Mouse (Mus musculus) C2C12 (cell line): Measurements from ENCODE around the gene Mrpl49. TPM values are rescaled to one million over a fixed set of nuclear protein-coding genes. Genes with fewer than 3 reads are reported as not detected.

Experiments used
- H3K27me3 ChIP-seq: one replicate; pipeline ENCODE4 v1.6.1; 2011; ENCODE audit not compliant: control insufficient read depth, insufficient read depth, insufficient read length
- H3K36me3 ChIP-seq: one replicate; pipeline ENCODE4 v1.6.1; 2011; ENCODE audit not compliant: control insufficient read depth, insufficient read depth
- H3K4me3 ChIP-seq: one replicate; pipeline ENCODE4 v1.5.1; 2011; ENCODE audit warnings: mild to moderate bottlenecking, control low read depth; ENCODE audit not compliant: poor library complexity, insufficient read depth, severe bottlenecking
- H3K79me2 ChIP-seq: one replicate; pipeline ENCODE4 v1.6.1; 2011; ENCODE audit not compliant: control insufficient read depth, insufficient read depth
- H3K79me3 ChIP-seq: one replicate; pipeline ENCODE4 v1.6.1; 2011; ENCODE audit warnings: low read depth, control low read depth
- H3ac ChIP-seq: one replicate; pipeline ENCODE3; 2011; ENCODE audit warnings: low read depth; ENCODE audit not compliant: control insufficient read depth, insufficient read length
- CEBPB ChIP-seq: IDR thresholded peaks from one replicate; pipeline ENCODE4 v1.6.1; 2011; ENCODE audit warnings: low read depth, mild to moderate bottlenecking, control low read depth, moderate library complexity
- CTCF ChIP-seq: IDR thresholded peaks from one replicate; pipeline ENCODE4 v1.5.1; 2011; ENCODE audit not compliant: control insufficient read depth, insufficient read depth, insufficient read length
- FOSL1 ChIP-seq: IDR thresholded peaks from one replicate; pipeline ENCODE4 v1.8.0; 2011; ENCODE audit warnings: mild to moderate bottlenecking, low read length; ENCODE audit not compliant: poor library complexity, insufficient read depth, severe bottlenecking
- MAX ChIP-seq: IDR thresholded peaks from one replicate; pipeline ENCODE4 v1.6.1; 2011; ENCODE audit warnings: mild to moderate bottlenecking, control low read depth
- MYOD1 ChIP-seq: IDR thresholded peaks from one replicate; pipeline ENCODE4 v1.6.1; 2011; ENCODE audit warnings: low read depth; ENCODE audit not compliant: control insufficient read depth, insufficient read length
- MYOG ChIP-seq: IDR thresholded peaks from one replicate; pipeline ENCODE4 v1.6.1; 2011; ENCODE audit not compliant: control insufficient read depth, insufficient read length; ENCODE audit errors: extremely low read depth
- USF1 ChIP-seq: IDR thresholded peaks from one replicate; pipeline ENCODE4 v1.6.1; 2011; ENCODE audit warnings: low read depth, mild to moderate bottlenecking, control low read depth, moderate library complexity
- polyA plus RNA-seq: library from polyadenylated mRNA; unstranded; fragments of >200 nt; fragmentation: generic; extraction: Trizol; gene quantifications from one replicate; pipeline ENCODE4 v1.2.1, GENCODE M21; 2012; ENCODE audit warnings: missing spikeins

Mrpl49 gene
- polyA plus RNA-seq, 1 experiment: 60.0 TPM

DNA sequence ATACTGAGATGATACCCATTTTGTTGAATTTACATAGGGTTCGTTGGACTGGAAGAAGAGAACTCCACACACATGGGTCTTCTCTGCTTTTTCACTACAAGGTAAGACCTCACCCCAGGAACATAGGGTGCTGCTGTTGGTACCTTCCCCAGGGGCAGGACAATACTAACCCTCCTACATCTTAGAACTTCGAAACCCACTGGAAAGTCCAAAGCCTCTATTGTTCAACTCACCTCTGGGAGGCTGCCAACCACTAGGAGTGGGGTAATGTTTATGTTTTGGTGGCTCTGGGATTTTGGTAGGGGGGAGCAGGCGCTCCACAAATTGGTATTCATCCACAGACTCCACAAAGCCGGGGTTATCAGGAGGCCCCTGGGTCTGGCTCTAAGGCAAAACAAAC lies 889 bp downstream of the Mrpl49 start:
- Histone ChIP-seq H3K4me3 (peak overlapping the region; percentile 98), H3K79me2 (peaks cover 60% of the 10 kb centered on the region), H3K79me3 (peaks cover 38% of the 10 kb centered on the region), H3K36me3 (peaks cover 46% of the 10 kb centered on the region), H3ac (no peak overlapping the region), H3K27me3 (no peaks in the 10 kb centered on the region)
- no peak for TF ChIP-seq MYOD1
- no peak for TF ChIP-seq MYOG
- TF ChIP-seq FOSL1: no peak
- TF ChIP-seq MAX: no peak
- TF ChIP-seq CTCF: no peak
- TF ChIP-seq USF1: no peak
- no peak for TF ChIP-seq CEBPB

DNA sequence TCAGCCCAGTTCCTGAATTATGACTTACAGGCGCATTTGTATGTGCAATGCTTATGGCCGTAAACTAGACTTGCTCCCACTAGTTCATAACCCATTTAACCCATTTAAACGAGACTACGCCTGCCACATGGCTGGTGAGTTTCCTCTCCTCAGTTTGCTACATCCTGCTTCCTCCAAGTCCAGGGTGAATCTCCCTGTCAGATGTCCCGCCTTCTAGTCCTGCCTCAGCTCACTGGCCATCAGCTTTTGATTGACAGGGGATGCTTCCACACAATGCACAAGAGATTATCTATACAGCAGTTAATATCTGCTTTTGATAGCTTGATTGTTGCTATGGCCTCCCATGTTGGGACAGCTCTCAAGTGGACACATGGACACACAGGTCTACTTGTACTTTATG lies 3.3 kb downstream of the Mrpl49 start:
- peaks cover 36% of the 10 kb centered on the region for H3K79me3 ChIP-seq
- H3K79me2 ChIP-seq: peaks cover 52% of the 10 kb centered on the region
- TF ChIP-seq FOSL1: no peak
- no peak for TF ChIP-seq USF1
- no peak for TF ChIP-seq CEBPB
- TF ChIP-seq MYOD1: no peak
- no peak for TF ChIP-seq MYOG
- TF ChIP-seq MAX: no peak
- TF ChIP-seq CTCF: no peak

DNA sequence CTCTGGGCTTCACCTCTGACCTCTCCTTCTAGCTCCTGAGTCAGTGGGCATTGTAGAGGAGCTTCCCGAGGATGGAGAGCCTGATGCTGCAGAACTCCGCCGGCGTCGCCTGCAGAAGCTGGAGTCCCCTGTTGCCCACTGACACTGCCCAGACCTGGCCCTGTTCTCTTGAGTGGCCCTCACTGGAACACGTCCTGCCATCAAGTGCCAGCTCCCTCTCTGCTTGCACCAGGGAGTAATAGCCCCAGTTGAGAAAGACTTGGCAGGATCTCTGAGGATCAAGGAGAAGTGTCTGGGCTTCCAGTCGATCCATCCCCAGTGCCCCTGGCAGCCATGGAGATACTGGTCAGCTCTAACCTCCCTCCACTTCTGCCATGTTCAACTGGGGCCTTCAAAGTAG lies 5.1 kb downstream of the Mrpl49 start:
- Histone ChIP-seq H3ac (no peak overlapping the region), H3K36me3 (peaks cover 72% of the 10 kb centered on the region), H3K4me3 (no peak overlapping the region), H3K79me2 (peaks cover 48% of the 10 kb centered on the region), H3K27me3 (no peaks in the 10 kb centered on the region), H3K79me3 (peaks cover 32% of the 10 kb centered on the region)
- no peak for TF ChIP-seq CTCF
- TF ChIP-seq MYOG: no peak
- TF ChIP-seq MYOD1: no peak
- no peak for TF ChIP-seq FOSL1
- TF ChIP-seq CEBPB: no peak
- TF ChIP-seq MAX: no peak
- no peak for TF ChIP-seq USF1

More for the DNA sequence above, 3.3 kb downstream of the Mrpl49 start:
- no peak overlapping the region for H3ac ChIP-seq
- peaks cover 70% of the 10 kb centered on the region for H3K36me3 ChIP-seq
- no peak overlapping the region for H3K4me3 ChIP-seq
- no peaks in the 10 kb centered on the region for H3K27me3 ChIP-seq

DNA sequence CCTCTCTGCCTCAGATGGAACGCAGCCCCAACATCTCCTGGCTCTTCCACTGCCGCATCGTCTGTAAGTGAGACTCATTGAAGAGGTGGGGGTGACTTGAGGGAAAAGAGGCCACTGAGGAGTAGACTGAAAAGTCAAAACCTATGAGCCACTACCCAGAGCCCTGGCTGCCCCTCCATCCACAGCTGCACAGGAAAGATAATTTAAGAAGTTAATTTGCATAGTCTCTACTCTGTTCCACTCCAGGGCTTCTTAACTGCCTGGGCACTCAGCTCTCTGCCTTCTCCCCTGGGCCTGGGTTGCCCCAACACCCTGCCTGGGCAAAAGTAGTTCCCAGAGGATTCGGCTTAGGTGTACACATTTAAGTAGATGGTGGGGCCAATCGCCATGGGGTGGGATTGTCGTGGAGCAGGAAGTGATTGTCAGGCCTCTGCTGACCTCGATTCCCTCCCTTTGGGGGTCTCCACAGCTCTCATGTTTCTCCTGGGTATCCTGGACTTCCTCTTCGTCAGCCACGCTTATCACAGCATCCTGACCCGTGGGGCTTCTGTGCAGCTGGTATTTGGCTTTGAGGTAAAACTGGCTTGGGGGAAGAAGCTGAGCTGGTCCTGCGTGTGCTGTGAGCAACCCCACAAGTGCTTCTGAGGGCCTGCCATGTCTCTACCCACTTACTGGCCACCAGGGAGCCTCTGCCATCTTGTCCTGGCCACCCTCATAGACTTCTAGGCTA lies 8.7 kb downstream of the Mrpl49 start:
- H3K27me3 ChIP-seq: no peaks in the 10 kb centered on the region
- peaks cover 14% of the 10 kb centered on the region for H3K79me3 ChIP-seq
- H3K79me2 ChIP-seq: peaks cover 20% of the 10 kb centered on the region
- no peak overlapping the region for H3K4me3 ChIP-seq
- peaks cover 57% of the 10 kb centered on the region for H3K36me3 ChIP-seq
- H3ac ChIP-seq: no peak overlapping the region
- TF ChIP-seq MYOD1: no peak

DNA sequence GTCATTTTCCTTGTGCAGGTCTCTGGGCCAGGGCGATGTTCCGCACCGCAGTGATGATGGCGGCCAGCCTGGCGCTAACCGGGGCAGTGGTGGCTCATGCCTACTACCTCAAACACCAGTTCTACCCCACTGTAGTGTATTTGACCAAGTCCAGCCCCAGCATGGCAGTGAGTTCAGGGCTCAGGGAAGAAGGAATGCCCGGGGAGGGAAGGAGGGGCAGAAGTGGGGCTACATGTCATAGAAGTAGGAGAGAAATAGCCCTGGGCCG lies 9.8 kb downstream of the Mrpl49 start:
- peaks cover 20% of the 10 kb centered on the region for H3K79me2 ChIP-seq
- H3K79me3 ChIP-seq: peaks cover 14% of the 10 kb centered on the region
- peaks cover 46% of the 10 kb centered on the region for H3K36me3 ChIP-seq
- no peaks in the 10 kb centered on the region for H3K27me3 ChIP-seq
- H3ac ChIP-seq: peak overlapping the region; percentile 71
- H3K4me3 ChIP-seq: peak overlapping the region; percentile 87
- no peak for TF ChIP-seq MAX
- TF ChIP-seq FOSL1: no peak
- TF ChIP-seq MYOG: no peak
- no peak for TF ChIP-seq CTCF
- TF ChIP-seq CEBPB: no peak
- no peak for TF ChIP-seq USF1
- TF ChIP-seq MYOD1: no peak

DNA sequence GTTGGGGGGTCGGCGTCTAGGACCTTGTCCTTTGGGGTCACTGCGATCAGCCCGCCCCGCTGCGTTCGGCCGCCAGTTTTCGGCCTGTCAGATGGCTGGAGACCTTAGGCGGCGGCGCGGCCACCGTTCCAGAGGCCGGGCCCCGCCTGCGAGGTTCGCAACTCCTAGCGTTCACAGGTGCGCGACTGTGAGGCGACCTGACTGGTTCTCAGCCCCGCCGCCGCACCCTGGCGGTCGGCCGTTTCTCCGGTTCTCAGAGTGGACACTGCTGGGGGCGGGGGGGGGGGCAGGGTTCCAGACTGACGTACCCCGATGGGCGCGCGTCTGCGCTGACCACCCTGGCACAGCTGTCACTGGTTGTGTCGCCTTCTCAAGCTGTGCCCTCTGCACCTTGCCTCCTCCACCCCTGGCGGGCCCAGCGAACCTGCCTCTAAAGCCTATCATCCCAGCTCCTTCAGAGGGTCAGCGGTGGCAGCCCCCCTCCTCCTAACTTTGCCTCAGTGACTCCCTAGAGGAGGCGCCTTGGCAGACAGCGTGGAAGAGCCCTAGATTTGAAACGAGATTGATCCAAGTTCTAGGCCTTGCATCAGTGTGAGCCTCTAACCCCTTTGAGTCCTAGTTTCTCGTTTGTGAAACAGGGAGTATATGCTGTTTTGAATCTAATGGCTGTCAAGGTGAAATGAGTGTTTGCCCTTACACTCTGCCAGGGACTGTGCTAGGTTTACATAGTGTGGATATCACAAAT lies 10.3 kb downstream of the Mrpl49 start:
- no peaks in the 10 kb centered on the region for H3K27me3 ChIP-seq
- peak overlapping the region; percentile 87 for H3K4me3 ChIP-seq
- H3K36me3 ChIP-seq: peaks cover 41% of the 10 kb centered on the region
- TF ChIP-seq MYOD1 (no peak), MYOG (no peak), MAX (no peak)
- H3K79me2 ChIP-seq: peaks cover 20% of the 10 kb centered on the region
- peaks cover 14% of the 10 kb centered on the region for H3K79me3 ChIP-seq
- peak overlapping the region; percentile 96 for H3ac ChIP-seq
